Mouse (Mus musculus) lung, embryonic 16.5 days (tissue): ENCODE results near the gene Ppox. TPM values are rescaled to one million over a fixed set of nuclear protein-coding genes. Genes with fewer than 3 reads are reported as not detected.

ENCODE experiments used
- ATAC-seq: fragments of 200-750 bp; cut with Nextera tagmentation; 2 replicates; pipeline ENCODE4 v1.8.0; 2017; ENCODE audit warnings: low read depth, mild to moderate bottlenecking, moderate library complexity
- H3K27ac ChIP-seq: fragments of 300-500 bp; sonication (generic); 2 replicates; pipeline ENCODE4 v1.5.1; 2014; ENCODE audit warnings: mild to moderate bottlenecking, control low read depth, low read length
- H3K27me3 ChIP-seq: fragments of 300-500 bp; sonication (generic); 2 replicates; pipeline ENCODE4 v1.6.1; 2014; ENCODE audit warnings: low read depth, low read length, mixed read lengths; ENCODE audit not compliant: control insufficient read depth, insufficient read depth
- H3K36me3 ChIP-seq: fragments of 300-500 bp; sonication (generic); 2 replicates; pipeline ENCODE4 v1.6.1; 2014; ENCODE audit warnings: low read length; ENCODE audit not compliant: control insufficient read depth, insufficient read depth
- H3K4me1 ChIP-seq: fragments of 300-500 bp; sonication (generic); replicated peaks from 2 replicates; pipeline ENCODE4 v1.6.1; 2014; ENCODE audit warnings: low read length, mixed read lengths; ENCODE audit not compliant: control insufficient read depth, insufficient read depth
- H3K4me2 ChIP-seq: fragments of 300-500 bp; sonication (generic); 2 replicates; pipeline ENCODE4 v1.6.1; 2014; ENCODE audit warnings: low read depth, low read length, control low read depth
- H3K4me3 ChIP-seq: fragments of 300-500 bp; sonication (generic); 2 replicates; pipeline ENCODE4 v1.5.1; 2014; ENCODE audit warnings: mild to moderate bottlenecking, low read length, control low read depth
- H3K9ac ChIP-seq: fragments of 300-500 bp; sonication (generic); 2 replicates; pipeline ENCODE4 v1.6.1; 2014; ENCODE audit warnings: low read length, control low read depth
- H3K9me3 ChIP-seq: fragments of 300-500 bp; sonication (generic); 2 replicates; pipeline ENCODE4 v1.6.1; 2016; ENCODE audit warnings: low read length; ENCODE audit not compliant: control insufficient read depth
- WGBS: fragments of 180-500 bp; shearing (Covaris S2); extraction: QIAGEN DNeasy Blood & Tissue Kit; methylation state at CpG from one replicate; pipeline ENCODE4 v1.1.7; 2014; 5-methylcytosine and 5-hydroxymethylcytosine counted together
- polyA plus RNA-seq: library from polyadenylated mRNA; unstranded; fragments of >200 nt; fragmentation: Nextera tagmentation; extraction: Ambion mirVana; gene quantifications from 2 replicates; pipeline ENCODE4 v1.2.1, GENCODE M21; 2015

Gene Ppox
- polyA plus RNA-seq, 1 experiment from 2014 or later = 53.9 TPM

DNA sequence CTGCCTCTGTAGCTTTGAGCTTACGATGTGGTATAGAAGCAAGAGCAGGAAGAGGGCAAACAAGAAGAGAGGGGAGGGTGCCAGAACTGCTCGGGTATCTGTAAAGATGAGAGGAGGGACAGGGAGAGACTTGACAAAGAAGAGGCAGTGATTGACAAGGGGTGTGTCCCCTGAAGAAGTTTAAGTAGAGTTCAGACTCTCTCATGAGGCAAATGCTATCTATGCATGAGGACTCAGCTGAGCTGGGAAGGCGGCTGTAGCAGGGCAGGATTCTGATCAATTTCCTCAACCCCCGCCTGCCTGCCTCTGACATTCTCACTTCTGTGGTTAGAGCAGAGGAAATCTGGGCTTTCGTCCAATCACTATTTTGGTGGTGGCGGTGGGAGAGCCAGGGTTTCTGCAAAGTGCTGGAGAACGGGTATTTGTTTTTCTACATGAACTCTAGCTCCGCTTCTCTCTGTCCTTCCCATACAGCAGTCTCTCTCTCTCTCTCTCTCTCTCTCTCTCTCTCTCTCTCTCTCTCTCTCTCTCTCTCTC, 18.3 kb downstream of the Ppox start:
- Histone ChIP-seq H3K9me3 (no peaks in the 10 kb centered on the region), H3K4me1 (peaks cover 31% of the 10 kb centered on the region), H3K9ac (peak overlapping the region; percentile 38; the same call in 1 of the 2 replicates), H3K27ac (peak overlapping the region; percentile 97), H3K27me3 (no peaks in the 10 kb centered on the region), H3K36me3 (no peaks in the 10 kb centered on the region), H3K4me2 (peak overlapping the region; percentile 48), H3K4me3 (peak overlapping the region; percentile 24)
- 1% methylated on average over 8 of the region's 8 CpGs for WGBS
- ATAC-seq = peak; percentile 88

DNA sequence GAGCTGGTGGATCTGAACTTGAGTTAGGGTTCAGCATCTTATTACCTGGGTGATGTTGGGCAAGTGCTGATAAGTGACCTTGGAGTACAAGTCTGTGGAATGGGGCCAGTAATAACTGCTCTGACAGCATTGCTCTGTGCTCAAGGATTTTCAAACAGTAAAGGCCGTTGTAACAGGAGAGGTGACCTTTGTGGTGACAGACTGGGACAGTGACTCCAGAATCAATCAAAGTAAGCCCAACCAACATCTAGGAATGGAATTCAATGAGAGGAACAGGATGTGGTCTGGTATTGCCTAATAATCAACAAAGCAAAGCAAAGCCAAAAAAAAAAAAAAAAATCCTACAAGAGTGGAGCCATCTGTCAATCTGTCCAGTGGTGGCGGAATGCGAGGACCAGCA, 20.7 kb downstream of the Ppox start:
- ATAC-seq = no peak
- Histone ChIP-seq H3K36me3 (no peaks in the 10 kb centered on the region), H3K9me3 (no peaks in the 10 kb centered on the region), H3K4me1 (peaks cover 31% of the 10 kb centered on the region), H3K27ac (peak overlapping the region; percentile 4; the same call in 1 of the 2 replicates), H3K4me3 (no peak overlapping the region), H3K27me3 (no peaks in the 10 kb centered on the region), H3K4me2 (no peak overlapping the region), H3K9ac (no peak overlapping the region)
- 35% methylated on average over 3 of the region's 3 CpGs for WGBS

DNA sequence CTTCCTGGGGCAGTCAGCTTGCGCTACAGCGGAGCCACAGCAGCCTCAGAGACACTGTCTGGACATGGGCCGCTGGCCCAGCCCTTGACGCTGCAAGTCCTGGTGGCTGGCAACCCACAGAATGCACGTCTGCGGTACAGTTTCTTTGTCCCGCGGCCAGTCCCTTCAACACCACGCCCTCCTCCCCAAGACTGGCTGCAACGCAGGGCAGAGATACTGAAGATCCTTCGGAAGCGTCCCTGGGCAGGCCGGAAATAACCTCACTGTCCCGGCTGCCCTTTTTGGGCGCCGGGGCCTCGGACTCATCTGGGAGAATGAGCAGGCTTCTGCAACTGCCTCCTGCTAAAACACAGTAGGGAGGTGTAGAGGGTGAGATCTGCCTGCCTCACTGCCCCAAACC, 22.1 kb downstream of the Ppox start:
- Histone ChIP-seq H3K27ac (no peak overlapping the region), H3K9ac (no peak overlapping the region)
- 76% methylated on average over 17 of the region's 17 CpGs for WGBS

DNA sequence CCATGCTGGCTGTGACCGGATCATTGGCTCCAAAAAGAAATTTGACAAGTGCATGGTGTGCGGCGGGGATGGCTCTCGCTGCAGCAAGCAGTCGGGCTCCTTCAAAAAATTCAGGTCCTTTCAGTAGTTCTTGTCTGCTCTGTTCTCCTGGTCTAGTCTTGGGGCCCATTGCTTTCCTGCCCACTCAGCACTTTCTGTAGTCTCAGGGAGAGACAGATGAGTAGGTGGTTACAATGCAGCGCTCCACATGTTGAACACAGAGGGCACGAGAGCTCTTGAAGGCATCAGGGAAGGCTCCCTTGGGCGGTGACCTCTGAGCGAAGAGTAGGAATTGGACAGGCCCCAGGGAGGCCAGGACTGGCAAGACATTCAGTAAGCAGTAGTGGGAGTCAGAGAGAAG, 23.2 kb downstream of the Ppox start:
- Histone ChIP-seq H3K4me3 (no peak overlapping the region), H3K27ac (no peak overlapping the region), H3K27me3 (no peaks in the 10 kb centered on the region), H3K4me1 (peaks cover 27% of the 10 kb centered on the region), H3K4me2 (no peak overlapping the region), H3K9ac (no peak overlapping the region), H3K36me3 (no peaks in the 10 kb centered on the region), H3K9me3 (no peaks in the 10 kb centered on the region)
- 81% methylated on average over 9 of the region's 9 CpGs for WGBS
- ATAC-seq = no peak

More for the DNA sequence above, 22.1 kb downstream of the Ppox start:
- Histone ChIP-seq H3K27me3 (no peaks in the 10 kb centered on the region), H3K4me3 (no peak overlapping the region), H3K4me2 (no peak overlapping the region), H3K36me3 (no peaks in the 10 kb centered on the region), H3K4me1 (peaks cover 31% of the 10 kb centered on the region), H3K9me3 (no peaks in the 10 kb centered on the region)
- no peak for ATAC-seq

DNA sequence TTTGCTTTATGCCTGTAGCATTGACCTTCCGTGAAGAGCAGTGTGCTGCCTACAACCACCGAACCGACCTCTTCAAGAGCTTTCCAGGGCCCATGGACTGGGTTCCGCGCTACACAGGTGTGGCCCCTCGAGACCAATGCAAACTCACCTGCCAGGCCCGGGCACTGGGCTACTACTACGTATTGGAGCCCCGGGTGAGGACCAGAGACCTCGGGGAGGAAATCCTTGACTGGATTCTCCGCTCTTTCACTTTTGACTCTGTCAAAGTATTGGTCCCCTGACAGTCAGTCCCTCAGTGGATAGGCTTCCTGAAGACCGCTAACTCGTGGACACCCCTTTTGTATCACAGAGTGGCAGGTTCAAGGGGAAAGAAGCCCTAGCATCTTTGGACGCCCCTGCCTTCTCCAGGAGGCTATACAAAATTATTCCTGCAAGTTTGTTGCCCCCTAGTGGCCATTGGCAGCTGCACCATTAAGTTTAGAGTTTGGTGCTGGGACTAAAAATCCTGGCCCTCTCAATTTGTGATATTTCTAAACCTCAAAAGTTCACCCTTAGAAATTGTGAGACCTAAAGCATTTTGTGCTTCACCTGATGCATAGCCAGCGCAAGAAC, 23.9 kb downstream of the Ppox start:
- Histone ChIP-seq H3K27ac (no peak overlapping the region), H3K4me3 (no peak overlapping the region), H3K27me3 (no peaks in the 10 kb centered on the region), H3K4me2 (no peak overlapping the region), H3K36me3 (no peaks in the 10 kb centered on the region), H3K9me3 (no peaks in the 10 kb centered on the region), H3K4me1 (peaks cover 24% of the 10 kb centered on the region), H3K9ac (no peak overlapping the region)
- WGBS = 56% methylated on average over 15 of the region's 15 CpGs
- ATAC-seq = no peak

DNA sequence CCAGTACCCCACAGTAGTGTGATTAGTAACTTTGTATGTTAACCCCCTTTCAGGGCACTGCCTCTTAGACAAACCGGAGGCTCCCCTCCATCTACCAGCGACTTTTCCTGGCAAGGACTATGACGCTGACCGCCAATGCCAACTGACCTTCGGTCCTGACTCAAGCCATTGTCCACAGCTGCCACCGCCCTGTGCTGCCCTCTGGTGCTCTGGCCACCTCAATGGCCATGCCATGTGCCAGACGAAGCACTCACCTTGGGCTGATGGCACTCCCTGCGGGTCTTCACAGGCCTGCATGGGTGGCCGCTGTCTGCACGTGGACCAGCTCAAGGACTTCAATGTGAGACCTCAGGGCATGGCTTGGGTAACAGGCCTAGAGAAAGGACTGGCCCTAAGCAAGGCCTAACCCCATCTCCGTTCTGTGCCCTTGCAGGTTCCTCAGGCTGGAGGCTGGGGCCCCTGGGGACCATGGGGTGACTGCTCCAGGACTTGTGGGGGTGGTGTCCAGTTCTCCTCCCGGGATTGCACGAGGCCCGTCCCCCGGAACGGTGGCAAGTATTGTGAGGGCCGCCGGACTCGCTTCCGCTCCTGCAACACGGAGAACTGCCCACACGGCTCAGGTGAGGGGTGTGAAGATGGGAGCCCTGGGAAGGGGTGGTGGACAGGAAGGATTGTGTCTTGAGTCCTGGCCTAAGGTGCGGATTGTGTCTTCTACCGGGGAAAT, 24.7 kb downstream of the Ppox start:
- H3K9ac ChIP-seq = no peak overlapping the region
- no peak overlapping the region for H3K27ac ChIP-seq
- no peak for ATAC-seq
- H3K27me3 ChIP-seq = no peaks in the 10 kb centered on the region
- peaks cover 22% of the 10 kb centered on the region for H3K4me1 ChIP-seq
- no peak overlapping the region for H3K4me2 ChIP-seq
- no peak overlapping the region for H3K4me3 ChIP-seq
- H3K9me3 ChIP-seq = no peaks in the 10 kb centered on the region
- no peaks in the 10 kb centered on the region for H3K36me3 ChIP-seq
- 86% methylated on average over 24 of the region's 24 CpGs for WGBS

DNA sequence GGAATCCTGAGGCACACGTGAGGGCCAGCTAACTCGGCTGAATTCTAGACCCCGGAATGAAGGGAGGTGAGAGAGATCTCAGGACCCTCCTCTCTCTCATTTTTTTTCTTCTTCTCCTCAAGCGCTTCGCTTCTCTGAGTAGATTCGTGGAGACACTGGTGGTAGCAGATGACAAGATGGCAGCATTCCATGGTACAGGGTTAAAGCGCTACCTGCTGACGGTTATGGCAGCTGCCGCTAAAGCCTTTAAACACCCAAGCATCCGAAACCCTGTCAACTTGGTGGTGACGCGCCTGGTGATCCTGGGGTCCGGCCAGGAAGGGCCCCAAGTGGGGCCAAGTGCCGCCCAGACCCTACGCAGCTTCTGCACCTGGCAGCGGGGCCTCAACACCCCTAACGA, 28.6 kb downstream of the Ppox start:
- H3K4me3 ChIP-seq = 0 out of 2 replicates have a peak overlapping the region, but pooled peaks have one; percentile 42
- 44% methylated on average over 17 of the region's 17 CpGs for WGBS
- peak overlapping the region; percentile 60; the same call in 1 of the 2 replicates for H3K4me2 ChIP-seq
- ATAC-seq = no peak
- H3K4me1 ChIP-seq = peaks cover 39% of the 10 kb centered on the region
- H3K36me3 ChIP-seq = no peaks in the 10 kb centered on the region
- H3K27me3 ChIP-seq = no peaks in the 10 kb centered on the region
- peak overlapping the region; percentile 34 for H3K9ac ChIP-seq
- no peaks in the 10 kb centered on the region for H3K9me3 ChIP-seq
- peak overlapping the region; percentile 96 for H3K27ac ChIP-seq

DNA sequence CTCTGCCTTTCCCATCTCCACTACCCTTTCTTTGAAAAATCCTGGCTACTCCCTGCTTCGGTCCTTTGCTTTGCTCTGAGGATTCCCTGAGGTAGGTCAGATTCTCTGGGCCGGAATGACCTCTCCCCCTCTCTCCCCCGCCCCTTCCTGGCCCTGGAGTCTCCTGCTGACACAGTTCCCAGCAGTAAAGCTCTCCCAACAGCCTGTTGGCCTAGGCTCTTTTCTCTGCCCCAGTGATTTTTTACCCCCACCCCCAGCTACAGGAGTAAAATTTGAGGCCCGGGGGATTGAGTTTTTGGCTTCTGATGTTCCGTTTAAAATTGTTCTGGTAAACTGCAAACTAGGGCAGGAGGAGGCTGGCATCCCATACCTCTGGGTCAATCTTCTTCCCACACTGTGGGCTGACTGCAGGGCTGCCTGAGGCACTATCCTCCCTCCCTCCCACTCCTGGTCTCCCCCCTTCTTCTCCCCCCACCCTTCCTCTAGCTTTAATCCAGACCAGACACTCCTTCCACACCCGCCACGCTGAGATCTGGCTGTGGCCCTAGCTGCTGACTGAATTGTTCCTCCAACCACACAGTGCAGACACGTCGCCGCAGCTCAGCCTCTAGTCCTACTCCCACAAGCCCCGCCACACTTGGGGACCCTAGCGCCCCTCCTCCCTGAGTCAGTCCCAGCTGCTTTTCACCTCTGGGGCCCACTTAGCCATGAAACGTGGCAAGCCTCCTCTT, 29.2 kb downstream of the Ppox start:
- Histone ChIP-seq H3K9me3 (no peaks in the 10 kb centered on the region), H3K9ac (peak overlapping the region; percentile 34), H3K27me3 (no peaks in the 10 kb centered on the region), H3K27ac (peak overlapping the region; percentile 96), H3K4me3 (peak overlapping the region; percentile 42), H3K36me3 (no peaks in the 10 kb centered on the region), H3K4me2 (peak overlapping the region; percentile 60), H3K4me1 (peaks cover 39% of the 10 kb centered on the region)
- peak; percentile 46 for ATAC-seq
- WGBS = 16% methylated on average over 13 of the region's 13 CpGs
